Mouse (Mus musculus): ENCODE measurements around the gene Auts2.

GRCm38 (mm10) chr5:132591721-132592695, 48.9 kb upstream of the Auts2 start:
- TF ChIP-seq POLR2A (IDR thresholded peaks at IDR 0.05; ENCODE audit: low read depth, low read length) (no peak), CTCF (IDR thresholded peaks at IDR 0.05; ENCODE audit: extremely low read depth, insufficient read length, insufficient replicate concordance, low read depth, low read length) (no peak)

Measured in small intestine, adult 2 months (tissue).